Mouse (Mus musculus): ENCODE results near the gene Cep72. TPM values are rescaled to one million over a fixed set of nuclear protein-coding genes. Genes with fewer than 3 reads are reported as not detected.
"Not testable (repeated sequence)": the region's sequence is repeated elsewhere in the genome, so short reads cannot be mapped to it uniquely, and the experiment has no call there.

Cep72 gene
- polyA plus RNA-seq, 1 experiment from 2014 or later: 11.3 TPM

- ATAC-seq (ENCODE audit: insufficient number of reproducible peaks, low FRiP score, low TSS enrichment, low read depth); H3K36me3 ChIP-seq; H3K9me3 ChIP-seq (replicated peaks); H3K9ac ChIP-seq; H3K4me3 ChIP-seq (replicated peaks); H3K27ac ChIP-seq (replicated peaks): not testable (repeated sequence)
- Histone ChIP-seq H3K27me3 (peaks cover 22% of the 10 kb centered on the region), H3K4me2 (replicated peaks) (0 out of 2 replicates have a peak overlapping the region, but pooled peaks have one; percentile 95), H3K4me1 (peaks cover 22% of the 10 kb centered on the region)
- 83% methylated on average over 2 of the region's 2 CpGs for WGBS
Observed at GRCm38 (mm10) chr13:74008216-74008615, 53.9 kb downstream of the Cep72 start.

- H3K4me2 ChIP-seq (replicated peaks); ATAC-seq (ENCODE audit: insufficient number of reproducible peaks, low FRiP score, low TSS enrichment, low read depth); H3K4me3 ChIP-seq (replicated peaks); H3K9ac ChIP-seq; H3K36me3 ChIP-seq; H3K27ac ChIP-seq (replicated peaks); H3K9me3 ChIP-seq (replicated peaks): not testable (repeated sequence)
- WGBS: 90% methylated on average over 4 of the region's 4 CpGs
- H3K4me1 ChIP-seq: peaks cover 22% of the 10 kb centered on the region
- peaks cover 21% of the 10 kb centered on the region for H3K27me3 ChIP-seq
Observed at GRCm38 (mm10) chr13:74006881-74007280, 55.2 kb downstream of the Cep72 start.

GRCm38 (mm10) chr13:74001492-74001891 lies 60.6 kb downstream of the Cep72 start:
- no peak overlapping the region for H3K9ac ChIP-seq
- H3K4me2 ChIP-seq (replicated peaks): no peak overlapping the region
- ATAC-seq (ENCODE audit: insufficient number of reproducible peaks, low FRiP score, low TSS enrichment, low read depth): no peak
- H3K9me3 ChIP-seq (replicated peaks): no peaks in the 10 kb centered on the region
- H3K27me3 ChIP-seq: no peaks in the 10 kb centered on the region
- H3K4me1 ChIP-seq: no peaks in the 10 kb centered on the region
- H3K4me3 ChIP-seq (replicated peaks): no peak overlapping the region
- no peak overlapping the region for H3K27ac ChIP-seq (replicated peaks)
- H3K36me3 ChIP-seq: no peaks in the 10 kb centered on the region
- WGBS: 74% methylated on average over 4 of the region's 4 CpGs

GRCm38 (mm10) chr13:74000961-74001360 lies 61.1 kb downstream of the Cep72 start:
- WGBS: 73% methylated on average over 6 of the region's 6 CpGs
- no peak overlapping the region for H3K9ac ChIP-seq
- ATAC-seq (ENCODE audit: insufficient number of reproducible peaks, low FRiP score, low TSS enrichment, low read depth): no peak
- H3K4me1 ChIP-seq: no peaks in the 10 kb centered on the region
- no peak overlapping the region for H3K4me3 ChIP-seq (replicated peaks)
- H3K9me3 ChIP-seq (replicated peaks): no peaks in the 10 kb centered on the region
- H3K4me2 ChIP-seq (replicated peaks): no peak overlapping the region
- no peaks in the 10 kb centered on the region for H3K27me3 ChIP-seq
- H3K36me3 ChIP-seq: no peaks in the 10 kb centered on the region
- no peak overlapping the region for H3K27ac ChIP-seq (replicated peaks)

- Histone ChIP-seq H3K9ac (no peak overlapping the region), H3K9me3 (replicated peaks) (no peaks in the 10 kb centered on the region), H3K4me1 (no peaks in the 10 kb centered on the region), H3K27ac (replicated peaks) (no peak overlapping the region), H3K27me3 (no peaks in the 10 kb centered on the region), H3K4me3 (replicated peaks) (no peak overlapping the region), H3K36me3 (no peaks in the 10 kb centered on the region), H3K4me2 (replicated peaks) (no peak overlapping the region)
- ATAC-seq (ENCODE audit: insufficient number of reproducible peaks, low FRiP score, low TSS enrichment, low read depth): no peak
Observed at GRCm38 (mm10) chr13:74000519-74000918, 61.6 kb downstream of the Cep72 start.

- ATAC-seq (ENCODE audit: insufficient number of reproducible peaks, low FRiP score, low TSS enrichment, low read depth): no peak
- Histone ChIP-seq H3K4me3 (replicated peaks) (no peak overlapping the region), H3K9me3 (replicated peaks) (no peaks in the 10 kb centered on the region)
Observed at GRCm38 (mm10) chr13:73996456-73996855, 65.6 kb downstream of the Cep72 start.

GRCm38 (mm10) chr13:73991267-73991666 lies 70.8 kb downstream of the Cep72 start:
- H3K9ac ChIP-seq: no peak overlapping the region
- no peaks in the 10 kb centered on the region for H3K27me3 ChIP-seq
- no peaks in the 10 kb centered on the region for H3K9me3 ChIP-seq (replicated peaks)
- H3K4me2 ChIP-seq (replicated peaks): no peak overlapping the region
- H3K4me3 ChIP-seq (replicated peaks): no peak overlapping the region
- H3K27ac ChIP-seq (replicated peaks): no peak overlapping the region
- WGBS: 82% methylated on average over 5 of the region's 5 CpGs
- no peaks in the 10 kb centered on the region for H3K4me1 ChIP-seq
- no peak for ATAC-seq (ENCODE audit: insufficient number of reproducible peaks, low FRiP score, low TSS enrichment, low read depth)
- H3K36me3 ChIP-seq: no peaks in the 10 kb centered on the region

More at GRCm38 (mm10) chr13:73996456-73996855, 65.6 kb downstream of the Cep72 start:
- Histone ChIP-seq H3K27ac (replicated peaks) (no peak overlapping the region), H3K9ac (no peak overlapping the region), H3K27me3 (no peaks in the 10 kb centered on the region), H3K4me2 (replicated peaks) (no peak overlapping the region), H3K36me3 (no peaks in the 10 kb centered on the region), H3K4me1 (no peaks in the 10 kb centered on the region)
- WGBS: 85% methylated on average over 4 of the region's 4 CpGs

GRCm38 (mm10) chr13:73990761-73991160 lies 71.3 kb downstream of the Cep72 start:
- Histone ChIP-seq H3K4me2 (replicated peaks) (no peak overlapping the region), H3K9me3 (replicated peaks) (no peaks in the 10 kb centered on the region), H3K27ac (replicated peaks) (no peak overlapping the region), H3K27me3 (no peaks in the 10 kb centered on the region), H3K4me3 (replicated peaks) (no peak overlapping the region), H3K36me3 (no peaks in the 10 kb centered on the region), H3K4me1 (no peaks in the 10 kb centered on the region), H3K9ac (no peak overlapping the region)
- 68% methylated on average over 2 of the region's 2 CpGs for WGBS
- ATAC-seq (ENCODE audit: insufficient number of reproducible peaks, low FRiP score, low TSS enrichment, low read depth): no peak

- H3K4me3 ChIP-seq (replicated peaks): no peak overlapping the region
- H3K9me3 ChIP-seq (replicated peaks): no peaks in the 10 kb centered on the region
- H3K4me2 ChIP-seq (replicated peaks): no peak overlapping the region
- ATAC-seq (ENCODE audit: insufficient number of reproducible peaks, low FRiP score, low TSS enrichment, low read depth): peak; percentile 54; the same call in 1 of the 2 replicates
- H3K36me3 ChIP-seq: no peaks in the 10 kb centered on the region
- H3K4me1 ChIP-seq: no peaks in the 10 kb centered on the region
- H3K27me3 ChIP-seq: no peaks in the 10 kb centered on the region
- no peak overlapping the region for H3K27ac ChIP-seq (replicated peaks)
- no peak overlapping the region for H3K9ac ChIP-seq
- WGBS: 62% methylated on average over 5 of the region's 5 CpGs
Observed at GRCm38 (mm10) chr13:73990325-73990724, 71.8 kb downstream of the Cep72 start.

Other genes with a start within 250 kb of the Cep72 start
- gene Nkd2, start 214.7 kb downstream of the Cep72 start, polyA plus RNA-seq (2015; fragmentation: Nextera tagmentation; extraction: Ambion mirVana): 40.2 and 42.1 TPM in 2 replicates
- 26.2 and 28.2 TPM in 2 replicates for gene Trip13, start 124.5 kb downstream of the Cep72 start, polyA plus RNA-seq (2015; fragmentation: Nextera tagmentation; extraction: Ambion mirVana)
- gene Brd9, start 124.5 kb downstream of the Cep72 start, polyA plus RNA-seq (2015; fragmentation: Nextera tagmentation; extraction: Ambion mirVana): 48.2 and 53.4 TPM in 2 replicates
- gene Zdhhc11, start 98.4 kb downstream of the Cep72 start, polyA plus RNA-seq (2015; fragmentation: Nextera tagmentation; extraction: Ambion mirVana): not detected in 2 replicates
- gene Tppp, start 52.9 kb downstream of the Cep72 start, polyA plus RNA-seq (2015; fragmentation: Nextera tagmentation; extraction: Ambion mirVana): 1.6 and 2.0 TPM in 2 replicates
- 0.12 TPM in 2 replicates for gene Slc9a3, start 59.2 kb upstream of the Cep72 start, polyA plus RNA-seq (2015; fragmentation: Nextera tagmentation; extraction: Ambion mirVana)
- 69.2 and 82.9 TPM in 2 replicates for gene Exoc3, start 146.4 kb upstream of the Cep72 start, polyA plus RNA-seq (2015; fragmentation: Nextera tagmentation; extraction: Ambion mirVana)
- 2.2 and 3.4 TPM in 2 replicates for gene Ahrr, start 230.0 kb upstream of the Cep72 start, polyA plus RNA-seq (2015; fragmentation: Nextera tagmentation; extraction: Ambion mirVana)